Mouse (Mus musculus): ENCODE measurements at regions not wholly inside any gene's neighbourhood (a gene's known extent, or its start where the extent isn't known, plus 50 kb on each side); places are given as distances from the start of the nearest gene placed in this dataset.
A peak's percentile ranks its signal among the peaks of the same experiment; 100 is the strongest.

DNA sequence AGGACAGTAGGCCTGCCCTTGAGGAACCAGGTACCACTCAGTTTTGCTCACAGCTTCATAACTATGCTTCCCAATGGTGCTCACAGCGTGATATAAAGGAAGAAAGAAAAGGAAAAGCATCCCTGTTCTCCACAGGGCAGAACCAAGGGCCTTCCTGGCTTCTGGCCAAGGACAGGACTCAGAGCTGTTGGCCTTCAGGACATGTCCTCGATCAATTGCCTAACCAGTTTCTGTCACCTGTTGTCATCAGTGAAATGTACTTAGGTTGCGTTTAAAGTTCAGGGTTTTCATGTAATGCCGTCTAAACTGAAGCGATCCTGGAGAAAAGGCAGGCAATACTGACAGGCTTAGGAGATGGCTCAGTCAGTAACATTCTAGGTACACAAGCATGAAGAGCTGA lies 232.9 kb downstream of the Csl start:
- no peak for DNase-seq (ENCODE audit: low spot score in 2 of 2)

DNA sequence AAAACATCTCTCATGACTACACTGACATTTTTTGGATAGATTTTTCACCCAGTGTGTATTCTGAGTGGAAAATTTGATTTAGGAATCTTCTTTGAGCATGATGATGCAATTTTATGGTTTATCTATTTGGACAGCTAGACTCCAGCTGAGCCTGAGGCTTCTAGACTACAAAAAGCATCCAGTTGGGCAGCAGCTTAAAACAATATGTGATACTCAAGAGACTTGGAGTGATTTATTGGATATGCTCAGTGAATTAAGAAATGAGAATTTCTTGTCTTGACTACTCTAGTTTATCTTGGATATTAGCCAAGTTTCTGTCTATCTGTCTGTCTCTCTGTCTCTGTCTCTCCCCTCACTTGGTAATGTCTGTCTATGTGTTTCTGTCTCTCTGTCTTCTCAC lies 228.4 kb downstream of the Csl start:
- DNase-seq (ENCODE audit: low spot score in 2 of 2) = no peak

DNA sequence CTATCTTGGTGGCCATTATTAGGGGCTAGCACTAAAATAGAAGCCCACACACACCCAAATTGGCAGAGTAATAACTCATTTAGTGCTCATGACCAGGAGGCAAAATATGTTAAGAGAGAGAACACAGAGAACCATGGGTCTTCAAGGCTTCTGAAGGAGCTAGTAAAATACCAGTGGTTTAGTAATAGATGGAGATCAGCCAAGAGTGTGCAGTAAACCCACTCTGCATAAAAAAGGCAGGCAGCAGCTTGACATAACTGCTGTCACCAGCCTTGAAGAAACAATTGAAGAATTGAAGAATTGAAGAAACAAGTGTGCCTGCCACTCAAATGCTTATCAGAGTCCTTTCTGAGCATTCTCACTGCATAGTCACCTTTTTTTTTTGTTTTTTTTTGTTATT lies 227.9 kb downstream of the Csl start:
- DNase-seq (ENCODE audit: low spot score in 2 of 2) = no peak

DNA sequence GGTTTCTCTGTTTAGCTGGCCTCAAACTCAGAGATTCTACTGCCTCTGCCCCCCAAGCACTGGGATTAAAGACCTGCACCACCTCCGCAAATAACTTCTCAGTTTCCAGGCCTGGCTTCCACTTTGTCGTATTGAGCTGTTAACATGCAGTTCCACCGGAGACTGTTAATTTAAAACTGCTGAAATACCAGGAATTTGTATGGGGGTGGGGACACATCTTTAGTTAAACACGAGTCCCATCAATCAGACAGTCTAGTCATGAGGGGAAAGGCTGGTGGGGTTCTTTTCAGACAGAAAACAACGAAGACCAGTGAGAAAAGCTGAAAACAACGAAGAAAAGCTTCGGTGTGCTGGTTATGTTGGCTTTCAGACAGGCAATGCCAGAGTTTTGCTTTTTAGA lies 227.5 kb downstream of the Csl start:
- no peak for DNase-seq (ENCODE audit: low spot score in 2 of 2)

DNA sequence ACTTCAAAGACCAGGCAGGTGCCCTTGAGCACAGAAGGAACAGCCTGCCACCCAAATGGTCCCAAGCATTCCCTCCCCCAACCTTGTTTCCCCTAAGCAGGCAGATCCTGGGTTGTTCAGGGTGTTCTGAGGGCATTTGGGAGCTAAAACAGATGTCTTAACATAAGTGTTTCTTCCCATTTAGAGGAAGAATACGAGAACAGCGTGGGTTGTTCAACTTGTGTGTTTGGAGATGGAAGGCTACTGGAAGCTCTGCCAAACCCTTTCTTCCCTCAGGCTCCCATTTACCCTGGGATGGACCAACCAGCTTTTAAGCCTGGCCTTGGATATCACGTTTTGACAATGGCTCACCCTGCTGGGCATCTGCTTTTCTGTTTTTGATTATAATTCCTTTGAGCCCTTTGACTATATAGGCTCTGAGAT lies 226.8 kb downstream of the Csl start:
- DNase-seq (ENCODE audit: low spot score in 2 of 2) = no peak

DNA sequence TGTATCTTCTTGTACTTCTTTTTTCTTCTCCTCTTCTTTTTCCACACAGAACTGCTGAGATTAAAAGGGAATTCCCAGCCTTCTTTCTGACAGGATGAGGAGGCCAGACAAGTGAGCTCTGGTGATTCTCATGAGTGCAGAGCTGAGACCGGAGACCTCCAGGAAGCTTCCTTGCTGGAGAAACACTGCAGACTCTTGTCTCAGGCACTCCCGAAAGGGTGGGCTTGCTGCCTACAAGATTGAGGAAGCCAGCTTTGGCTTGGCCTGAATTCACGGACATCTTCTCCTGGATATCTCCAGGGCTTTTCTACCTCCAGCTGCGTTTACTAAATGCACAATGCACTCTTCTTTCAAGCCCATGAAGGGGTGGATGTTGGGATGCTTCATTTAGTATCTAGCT lies 226.0 kb downstream of the Csl start:
- DNase-seq (ENCODE audit: low spot score in 2 of 2) = peak in 1 of 2 experiments; percentile 15

DNA sequence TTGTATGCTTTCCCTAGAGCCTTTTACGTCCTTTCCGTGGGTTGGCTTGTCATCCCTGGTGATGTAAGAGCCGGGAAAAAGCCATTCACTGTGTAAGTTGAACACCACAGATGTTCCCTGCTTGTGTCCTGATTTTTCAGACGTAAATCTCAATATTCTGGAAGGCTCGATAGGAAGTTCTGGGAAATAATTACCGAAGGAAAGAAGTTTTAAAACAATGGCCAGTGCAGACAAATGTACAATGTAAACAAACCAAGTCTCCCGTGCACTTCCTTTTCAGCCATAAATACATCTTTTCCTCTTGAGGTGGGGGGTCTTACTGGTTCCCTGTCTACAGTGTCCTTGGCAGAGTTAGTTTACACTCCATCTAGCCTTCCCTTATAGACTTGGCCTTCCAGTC lies 225.2 kb downstream of the Csl start:
- DNase-seq (ENCODE audit: low spot score in 2 of 2) = no peak

DNA sequence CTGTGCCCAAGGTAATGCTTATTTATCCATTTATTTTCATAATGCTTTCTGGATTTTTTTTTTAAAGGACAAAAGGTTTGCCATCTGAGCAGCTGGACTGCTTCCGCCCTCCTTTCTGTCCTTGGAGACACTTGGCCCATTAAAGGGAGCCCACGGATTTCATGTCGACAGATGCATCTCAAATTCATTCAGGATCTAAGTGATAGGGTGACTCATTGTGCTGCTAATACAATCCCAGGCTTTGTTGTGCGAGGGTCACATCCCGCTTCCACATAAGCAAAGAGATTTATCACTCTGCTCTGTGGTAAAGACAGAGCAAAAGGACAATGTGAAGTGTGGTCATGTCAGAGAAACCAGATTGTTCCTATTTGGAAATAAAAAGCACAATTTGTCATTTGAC lies 220.8 kb downstream of the Csl start:
- no peak for DNase-seq (ENCODE audit: low spot score in 2 of 2)

DNA sequence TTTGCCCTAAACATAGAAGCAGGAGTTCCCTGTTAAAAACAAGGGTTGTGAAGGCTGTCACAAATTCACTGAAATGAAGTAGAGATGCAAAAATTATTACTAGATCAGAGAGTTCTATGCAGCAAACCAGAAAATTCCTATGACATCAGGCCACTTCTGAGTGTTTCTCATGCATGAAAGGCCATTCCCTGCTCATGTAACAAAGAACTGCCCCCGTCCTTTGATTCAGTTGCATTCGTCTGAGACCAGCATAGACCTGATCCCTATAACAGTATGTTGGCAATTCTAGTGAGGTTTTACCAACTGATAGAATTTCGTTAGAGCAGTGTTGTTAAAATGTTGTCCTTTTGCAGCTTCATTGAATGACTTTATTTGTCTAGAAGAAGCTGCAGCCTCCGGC lies 207.1 kb downstream of the Csl start:
- DNase-seq (ENCODE audit: low spot score in 2 of 2) = no peak

DNA sequence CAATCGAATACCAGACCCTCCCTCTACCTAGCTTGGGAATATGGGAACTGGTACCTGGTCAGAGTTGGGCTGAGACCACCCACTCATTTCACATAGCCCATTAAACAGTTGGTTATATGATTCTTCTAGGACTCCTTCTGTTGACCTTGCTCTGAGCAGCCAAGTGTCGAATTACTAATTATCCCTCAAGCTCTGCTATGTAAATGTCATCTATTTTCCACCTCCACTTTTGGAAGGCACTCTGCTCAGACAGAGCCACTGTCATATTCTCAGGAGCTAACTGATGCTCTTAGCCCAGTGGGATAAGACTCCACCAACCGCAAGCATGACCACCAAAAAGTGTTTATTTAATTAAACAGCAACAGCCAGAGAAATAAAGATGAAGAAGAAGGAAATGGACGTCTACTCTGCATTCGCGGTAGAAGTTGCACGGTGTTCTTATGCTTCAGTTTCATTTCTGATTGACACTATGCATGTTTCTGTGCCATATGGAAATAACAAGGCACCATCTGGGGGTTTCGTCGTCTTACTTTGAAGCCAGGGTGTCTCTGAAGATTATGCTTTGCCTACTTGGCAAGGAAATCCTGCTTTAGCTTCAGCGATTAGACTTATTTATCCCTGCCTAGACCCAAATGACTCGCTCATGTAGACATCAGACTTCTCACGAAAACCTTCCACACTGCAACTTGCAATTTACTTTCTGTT lies 206.5 kb downstream of the Csl start:
- no peak for DNase-seq (ENCODE audit: low spot score in 2 of 2)

DNA sequence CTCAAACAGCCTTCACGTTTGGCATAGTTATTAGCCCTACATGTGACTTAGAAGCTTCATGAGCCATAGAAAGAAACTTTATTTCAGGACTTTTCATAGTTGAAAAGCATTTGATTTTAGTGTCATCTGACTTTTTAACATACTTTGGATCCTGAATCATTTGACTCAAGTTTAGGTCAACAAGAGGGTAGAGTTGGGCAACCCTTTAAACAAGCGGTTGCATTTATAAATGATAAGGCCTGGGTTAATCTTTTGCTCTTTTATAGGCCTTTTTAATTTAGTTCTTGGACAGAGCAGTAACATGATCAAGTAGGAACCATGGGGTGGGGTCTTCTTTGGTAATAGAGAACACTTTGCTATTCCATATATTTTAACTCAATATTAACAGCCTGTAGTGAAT lies 204.4 kb downstream of the Csl start:
- DNase-seq (ENCODE audit: low spot score in 2 of 2) = no peak

DNA sequence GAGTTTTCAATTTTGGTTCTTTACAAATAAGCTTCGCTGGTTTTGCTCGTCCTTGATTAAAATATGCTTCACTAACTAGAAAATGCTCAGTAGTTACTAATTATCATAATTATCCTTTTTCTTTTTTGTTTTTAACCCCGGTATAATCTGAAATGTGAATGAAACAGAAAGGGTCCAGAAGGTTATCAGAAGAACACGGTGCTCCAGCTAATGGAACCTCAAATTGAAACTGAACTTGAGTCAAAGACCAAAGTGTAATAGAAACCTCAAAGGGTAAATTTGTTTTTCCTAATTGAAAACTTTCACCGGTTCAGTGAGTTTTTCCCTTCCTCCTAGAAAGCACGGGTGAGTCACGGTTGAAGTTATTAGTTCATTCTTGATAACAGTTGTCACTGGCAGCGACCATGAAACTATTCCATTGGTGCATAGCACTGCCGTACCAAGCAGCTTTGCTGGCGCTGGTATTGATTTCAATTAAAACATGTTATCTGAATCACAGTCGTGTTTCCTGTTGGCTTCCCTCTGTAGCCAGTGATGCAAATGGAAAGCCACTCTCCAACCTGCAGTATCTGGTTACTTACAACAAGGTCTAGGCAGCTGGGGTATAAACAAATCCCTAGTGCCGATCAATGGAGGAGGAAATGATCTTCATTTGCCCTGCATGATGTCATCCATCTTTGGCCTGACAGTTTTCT lies 203.7 kb downstream of the Csl start:
- no peak for DNase-seq (ENCODE audit: low spot score in 2 of 2)

DNA sequence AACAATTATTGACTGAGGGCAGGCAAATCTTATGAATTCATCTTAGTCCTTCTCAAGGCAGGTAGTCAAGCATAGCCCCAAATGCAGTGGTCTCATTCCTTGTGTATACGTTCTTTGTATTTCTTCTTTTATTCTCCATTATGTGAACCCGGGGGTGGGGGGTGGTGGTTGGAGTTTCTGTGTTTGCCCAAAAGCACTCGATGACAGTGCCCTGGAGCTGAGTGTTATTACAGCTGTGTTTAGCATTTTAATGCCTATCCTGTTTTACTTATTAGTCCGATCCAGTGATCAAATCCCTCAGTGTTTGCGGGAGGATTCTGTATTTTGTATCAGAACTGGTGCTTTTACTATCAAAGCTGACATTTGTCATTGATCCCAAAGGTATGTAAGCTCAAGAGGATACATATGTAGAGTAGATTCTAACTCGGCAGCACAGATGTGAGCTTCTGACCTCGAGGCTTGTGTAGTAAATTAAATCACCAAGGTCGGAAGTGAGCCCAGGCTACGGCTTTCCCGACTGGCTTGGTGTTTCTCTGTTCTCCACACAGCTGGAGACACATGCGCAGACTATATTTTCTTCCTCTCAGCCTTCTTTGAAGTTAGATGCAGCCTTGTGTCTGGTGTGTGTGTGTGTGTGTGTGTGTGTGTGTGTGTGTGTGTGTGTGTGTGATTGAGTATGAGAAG lies 203.0 kb downstream of the Csl start:
- no peak for DNase-seq (ENCODE audit: low spot score in 2 of 2)

DNA sequence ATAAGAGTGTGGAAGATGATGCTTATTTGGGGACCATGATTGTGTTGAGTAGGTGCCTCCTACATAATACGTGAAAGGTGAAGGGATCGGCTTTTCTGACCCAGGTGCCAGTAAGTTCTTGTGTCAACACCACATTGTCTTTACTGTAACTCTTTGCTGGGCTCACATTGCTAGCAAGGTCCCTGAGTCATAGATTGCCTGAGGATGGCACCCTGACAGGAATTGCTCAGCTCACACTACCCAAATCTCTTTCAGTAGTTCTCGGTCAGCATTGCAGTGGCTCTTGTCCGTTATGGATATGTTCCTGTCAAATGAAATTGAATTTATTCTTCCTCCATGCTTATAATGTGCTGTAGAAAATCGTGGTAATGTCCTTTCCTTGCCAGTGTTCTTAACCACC lies 200.8 kb downstream of the Csl start:
- DNase-seq (ENCODE audit: low spot score in 2 of 2) = no peak

DNA sequence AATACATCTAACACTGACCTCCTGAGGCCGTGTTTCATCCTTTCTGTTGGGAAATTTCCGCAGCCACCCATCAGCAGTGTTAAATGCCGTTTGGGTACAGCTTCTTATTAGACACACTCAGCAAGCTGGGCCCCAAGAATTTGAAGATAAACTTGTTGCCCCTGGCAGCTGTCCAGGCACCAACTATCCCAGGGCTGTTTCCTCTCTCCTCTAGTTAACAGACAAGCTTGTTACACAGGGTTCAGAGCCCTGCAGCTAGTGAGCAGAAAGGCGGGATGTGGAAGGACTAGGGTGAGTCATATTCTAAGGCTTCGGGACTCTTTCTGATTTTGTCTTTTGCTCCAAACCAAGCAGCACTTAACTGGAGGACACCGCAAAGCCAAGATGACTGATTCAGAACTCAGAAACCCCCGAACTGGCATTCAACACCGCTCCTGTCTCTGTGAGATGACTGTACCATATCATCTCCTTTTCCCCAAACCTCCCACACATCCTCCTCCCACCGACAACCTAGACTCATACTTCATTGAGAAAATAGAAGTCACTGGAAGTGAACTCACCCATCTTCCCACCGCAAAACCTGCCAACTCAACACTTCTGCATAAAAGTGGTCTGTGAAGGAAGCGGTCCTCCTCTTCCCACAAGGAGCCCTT lies 198.2 kb downstream of the Csl start:
- DNase-seq (ENCODE audit: low spot score in 2 of 2) = no peak

DNA sequence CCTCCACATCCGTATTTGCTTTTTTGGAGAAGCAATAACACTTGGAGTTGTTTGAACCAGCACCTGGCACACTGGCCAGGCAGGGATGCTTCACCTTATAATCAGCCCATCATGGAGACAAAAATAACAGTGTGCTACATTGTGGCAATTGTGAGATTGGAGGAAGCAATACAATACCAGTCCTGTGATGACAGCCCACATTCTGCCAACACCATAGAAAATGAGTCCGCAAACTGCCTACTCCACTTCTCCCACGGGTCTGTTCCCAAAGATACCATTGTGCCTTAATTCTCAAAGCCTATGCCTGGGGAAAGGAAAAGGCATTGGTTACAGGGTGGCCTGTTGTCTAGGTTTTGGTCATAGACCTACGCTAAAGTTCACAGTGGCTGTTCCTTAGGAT lies 194.9 kb downstream of the Csl start:
- no peak for DNase-seq (ENCODE audit: low spot score in 2 of 2)

DNA sequence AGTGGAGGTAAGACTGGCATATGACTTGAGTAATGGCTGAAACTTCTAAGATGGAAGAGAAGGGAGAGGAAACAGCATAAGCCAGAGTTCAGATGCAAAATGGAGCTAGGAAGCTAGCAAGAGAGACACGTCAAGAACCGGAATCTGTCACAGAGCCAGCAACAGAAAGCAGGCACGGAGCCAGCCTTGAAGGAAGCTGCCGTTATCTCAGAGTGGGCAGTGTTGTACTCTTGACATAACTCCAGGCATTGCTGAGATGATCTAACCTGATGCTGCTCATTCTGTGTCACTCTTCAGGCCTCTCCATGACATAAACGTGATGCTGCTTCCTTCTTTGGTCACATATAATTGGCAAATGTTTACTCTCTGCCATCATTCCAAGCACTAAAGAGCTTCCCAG lies 191.0 kb downstream of the Csl start:
- no peak for DNase-seq (ENCODE audit: low spot score in 2 of 2)

DNA sequence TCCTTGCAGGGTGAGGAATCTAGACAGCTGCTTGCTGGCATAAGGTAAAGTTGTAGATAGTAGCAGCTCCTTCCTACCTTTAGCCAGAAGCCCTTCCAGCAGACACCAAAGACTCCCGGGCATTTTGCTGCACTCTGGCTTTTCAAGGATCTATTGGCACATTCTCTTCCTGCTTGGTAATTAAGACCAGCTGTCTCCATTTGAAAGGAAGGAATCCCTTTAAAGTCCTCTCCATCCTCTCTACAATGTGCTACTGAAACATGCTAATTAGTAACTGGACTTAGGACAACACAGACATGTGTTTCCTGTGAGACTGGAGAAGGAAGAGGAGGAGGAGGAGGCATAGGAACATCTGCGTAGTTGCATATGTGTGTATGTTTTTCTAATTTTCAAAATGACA lies 189.3 kb downstream of the Csl start:
- no peak for DNase-seq (ENCODE audit: low spot score in 2 of 2)

DNA sequence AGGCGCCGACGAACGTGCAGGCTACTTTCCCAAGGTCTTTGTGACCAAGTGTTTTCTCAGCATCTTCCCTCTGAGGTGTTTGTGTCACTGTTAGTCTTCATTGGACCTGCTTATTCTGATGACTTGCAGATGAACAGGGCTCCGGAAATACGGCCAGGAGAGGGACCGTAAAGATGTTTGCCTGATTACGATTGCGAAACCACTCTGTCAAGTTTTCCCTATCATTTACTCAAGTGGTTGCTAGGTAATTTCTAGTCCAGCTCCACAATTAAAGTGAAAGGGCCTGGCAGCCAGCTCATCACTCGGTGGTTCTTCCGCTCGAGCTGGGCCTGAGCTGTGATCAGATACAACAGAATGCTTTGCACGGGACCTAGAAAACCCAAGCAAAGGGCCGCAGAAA lies 185.5 kb downstream of the Csl start:
- DNase-seq (ENCODE audit: low spot score in 2 of 2) = no peak

DNA sequence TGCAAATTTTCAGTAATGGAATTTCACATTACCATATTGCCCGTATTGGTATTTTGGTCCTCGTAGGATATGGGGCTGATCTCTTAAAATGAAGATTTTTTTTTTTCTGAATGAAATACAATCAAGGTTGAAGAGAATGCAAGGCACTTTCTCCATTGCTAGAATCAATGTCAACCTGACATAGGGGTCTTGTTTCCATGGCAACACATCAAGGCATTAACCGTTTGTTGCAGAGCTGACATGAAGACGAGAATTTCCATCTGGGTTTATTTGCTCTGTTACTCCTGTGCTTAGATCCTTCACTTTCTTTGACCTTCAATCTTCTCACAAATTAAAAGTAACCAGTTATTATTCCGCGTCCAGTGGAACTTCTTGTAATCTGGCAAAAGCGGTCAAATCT lies 184.2 kb downstream of the Csl start:
- DNase-seq (ENCODE audit: low spot score in 2 of 2) = no peak

DNA sequence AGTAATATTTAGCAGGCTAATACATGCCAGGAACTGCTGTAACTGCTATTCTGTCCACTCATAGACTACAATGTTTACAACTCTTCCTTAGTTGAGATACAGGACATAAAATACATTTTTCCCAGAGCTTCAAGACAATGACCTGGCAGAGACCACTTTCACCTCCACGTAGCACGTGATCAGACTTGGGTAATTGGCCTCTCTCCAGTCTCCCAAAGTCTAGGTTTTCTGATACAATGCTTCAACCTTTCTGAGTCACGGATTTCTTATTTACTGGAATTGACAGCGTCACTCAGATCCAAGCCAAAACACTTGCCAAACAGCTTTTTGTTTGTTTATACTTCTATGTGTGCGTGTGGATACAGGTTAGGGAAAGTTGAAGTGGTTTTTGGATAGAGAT lies 183.2 kb downstream of the Csl start:
- DNase-seq (ENCODE audit: low spot score in 2 of 2) = no peak

DNA sequence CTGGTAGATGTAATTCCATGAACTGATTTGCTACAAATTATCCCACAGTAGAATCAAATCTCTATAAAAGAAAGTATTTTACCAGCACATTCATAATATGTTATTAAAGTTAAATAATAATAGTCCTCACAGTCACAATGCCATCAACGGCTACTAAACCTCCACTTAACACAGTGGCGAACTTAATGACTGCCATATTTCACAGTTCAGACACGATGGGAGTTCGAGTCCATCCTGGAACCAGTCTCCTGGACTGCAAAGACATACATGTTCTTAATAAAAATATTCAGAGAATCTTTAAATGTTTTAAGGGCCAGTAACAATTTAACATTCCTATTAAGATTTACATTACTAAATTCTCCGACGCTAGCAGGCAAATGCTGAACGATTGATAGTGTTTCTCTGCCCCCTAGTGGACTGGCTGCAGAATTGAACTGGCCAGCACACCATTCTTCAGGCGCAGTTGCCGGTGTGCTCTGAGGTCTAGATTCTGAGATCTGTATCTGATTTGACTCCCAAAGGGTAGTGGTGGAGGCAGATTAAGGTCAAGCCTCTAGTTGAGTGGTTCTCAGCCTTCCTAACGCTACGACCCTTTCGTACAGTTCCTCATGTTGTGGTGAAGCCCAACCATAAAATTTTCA lies 182.3 kb downstream of the Csl start:
- peak in 1 of 2 experiments; percentile 42 for DNase-seq (ENCODE audit: low spot score in 2 of 2)

Measured in gastrocnemius, postnatal 4 days (tissue).